Mouse (Mus musculus) ES-E14 (cell line): ENCODE measurements around the gene Sftpd. TPM values are rescaled to one million over a fixed set of nuclear protein-coding genes. Genes with fewer than 3 reads are reported as not detected.

Experiments used
- DNase-seq: peaks from one replicate; pipeline ENCODE4 v3.0.0-alpha.2; 2013; ENCODE audit warnings: low read depth, low spot score
- H3K27ac ChIP-seq: 2 replicates; pipeline ENCODE4 v1.5.1; 2012; ENCODE audit warnings: low read depth, mild to moderate bottlenecking, low read length, moderate library complexity, mixed read lengths; ENCODE audit not compliant: poor library complexity, insufficient read depth, severe bottlenecking
- H3K36me3 ChIP-seq: 2 replicates; pipeline ENCODE4 v1.6.1; 2012; ENCODE audit warnings: mild to moderate bottlenecking, low read length, moderate library complexity, mixed read lengths; ENCODE audit not compliant: control insufficient read depth, poor library complexity, insufficient read depth, severe bottlenecking
- H3K4me1 ChIP-seq, 2 experiments: fragments of 150-350 bp in 1 of 2; sonication (generic) in 1 of 2; 2 replicates each; pipeline ENCODE4 v1.6.1; 2012; ENCODE audit warnings: low read length in 2 of 2, mild to moderate bottlenecking in 1 of 2, mixed read lengths in 1 of 2; ENCODE audit not compliant: control insufficient read depth in 2 of 2, insufficient read depth in 2 of 2, poor library complexity in 1 of 2
- H3K4me3 ChIP-seq, 2 experiments: fragments of 150-350 bp in 1 of 2; sonication (generic) in 1 of 2; 2 replicates each; pipeline ENCODE4 v1.5.1; 2012; ENCODE audit warnings: low read length in 2 of 2, low read depth in 1 of 2, mild to moderate bottlenecking in 1 of 2, mixed read lengths in 1 of 2; ENCODE audit not compliant: insufficient read depth in 1 of 2, poor library complexity in 1 of 2, severe bottlenecking in 1 of 2
- H3K9ac ChIP-seq: 2 replicates; pipeline ENCODE4 v1.6.1; 2012; ENCODE audit warnings: low read depth, mild to moderate bottlenecking, low read length, mixed read lengths; ENCODE audit not compliant: poor library complexity, insufficient read depth, severe bottlenecking
- H3K9me3 ChIP-seq: fragments of 150-350 bp; sonication (generic); 2 replicates; pipeline ENCODE4 v1.6.1; 2012; ENCODE audit warnings: low read depth, mild to moderate bottlenecking, low read length; ENCODE audit not compliant: control insufficient read depth, insufficient read depth
- CHD2 ChIP-seq: IDR thresholded peaks from 2 replicates; pipeline ENCODE4 v1.6.1; 2014; ENCODE audit warnings: mild to moderate bottlenecking, low read depth, low read length, inconsistent platforms
- HCFC1 ChIP-seq: IDR thresholded peaks from 2 replicates; pipeline ENCODE4 v1.6.1; 2012; ENCODE audit warnings: low read length, inconsistent platforms, borderline replicate concordance; ENCODE audit not compliant: insufficient read depth
- MAFK ChIP-seq: IDR thresholded peaks from 2 replicates; pipeline ENCODE4 v1.6.1; 2014; ENCODE audit warnings: mild to moderate bottlenecking, low read depth, low read length, inconsistent platforms; ENCODE audit not compliant: insufficient read depth
- ZC3H11A ChIP-seq: IDR thresholded peaks from 2 replicates; pipeline ENCODE4 v1.6.1; 2012; ENCODE audit warnings: low read depth, mild to moderate bottlenecking, inconsistent platforms, low read length, borderline replicate concordance
- ZNF384 ChIP-seq: IDR thresholded peaks from 2 replicates; pipeline ENCODE4 v1.6.1; 2012; ENCODE audit warnings: low read depth, low read length, inconsistent platforms
- in situ Hi-C, 2 experiments: fragments of 600-800 bp; cut with MboI; formaldehyde crosslinking; loops; one replicate each; pipeline ENCODE4 v1.15.1; 2025; ENCODE audit warnings: low sequenced_read_pairs in 2 of 2, inconsistent platforms in 1 of 2; ENCODE audit not compliant: unreplicated experiment in 2 of 2
- total RNA-seq: library from RNA; depleted of rRNA; stranded (reverse); fragments of 300-350 nt; gene quantifications from 2 replicates; pipeline ENCODE4 v1.2.3, GENCODE M21; 2012

The Sftpd gene
- total RNA-seq, 1 experiment = 1.7 TPM

DNA sequence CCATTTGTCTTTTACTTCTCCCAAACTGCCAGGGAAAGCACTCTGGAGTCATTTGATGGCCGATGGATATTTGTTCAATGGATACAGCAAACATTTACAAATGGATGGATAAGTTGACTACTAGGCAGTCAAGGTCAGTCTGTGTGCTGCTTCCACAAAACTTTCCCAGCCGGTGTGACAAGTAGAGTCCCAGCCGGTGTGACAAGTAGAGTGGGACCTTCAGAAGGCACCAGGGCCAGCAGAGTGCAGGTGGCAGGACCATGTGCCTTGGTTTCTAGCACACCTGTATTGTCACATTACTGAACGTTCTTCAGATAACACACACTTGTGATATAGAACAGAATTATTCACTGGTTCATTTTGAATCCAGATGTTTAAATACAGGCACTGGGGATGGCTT lies 24.9 kb downstream of the Sftpd start:
- in situ Hi-C loops = no loop called here
- Histone ChIP-seq H3K9ac (no peak overlapping the region), H3K4me3 (no peak overlapping the region), H3K4me1 (no peaks in the 10 kb centered on the region), H3K36me3 (no peaks in the 10 kb centered on the region), H3K27ac (no peak overlapping the region), H3K9me3 (no peaks in the 10 kb centered on the region)
- no peak for DNase-seq
- TF ChIP-seq ZNF384 (no peak), HCFC1 (no peak), MAFK (no peak), CHD2 (no peak), ZC3H11A (no peak)

DNA sequence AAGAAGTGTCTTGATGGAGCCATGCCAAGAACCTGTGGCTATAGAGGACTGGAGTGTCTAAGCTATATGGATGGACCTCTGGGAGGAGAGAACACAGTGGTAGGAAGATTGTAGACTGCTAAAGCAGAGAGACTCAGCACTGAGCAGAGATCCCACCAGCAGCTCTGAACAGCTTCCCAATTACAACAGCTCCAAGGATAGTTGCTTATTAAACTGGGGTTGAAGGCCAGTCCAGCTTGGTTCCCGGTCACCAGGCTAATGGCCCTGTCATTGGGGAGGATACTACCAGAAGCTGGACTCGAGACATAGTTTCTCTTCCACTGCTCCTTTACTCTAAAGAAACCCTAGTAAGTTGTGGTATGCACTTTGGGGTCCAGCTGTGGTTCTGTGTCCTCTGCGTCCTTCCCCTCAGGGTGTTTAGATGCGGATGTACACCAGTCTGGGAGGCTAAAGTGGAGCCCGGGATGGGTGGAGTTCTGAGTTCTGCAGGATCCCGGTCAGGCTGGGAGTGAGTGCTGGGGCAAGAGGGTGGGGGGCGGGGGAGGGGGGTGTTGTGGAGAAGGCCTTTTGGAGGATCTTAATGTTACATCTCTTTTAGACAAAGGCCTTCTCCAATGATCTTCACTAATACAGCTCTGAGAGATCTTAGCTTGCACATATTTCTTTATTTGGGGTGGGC lies 33.6 kb downstream of the Sftpd start, which contains the start of gene Mbl1:
TSS of gene Mbl1 (plus strand) at position 239 of the 679 bp plus-strand sequence.
- Histone ChIP-seq H3K4me3 (no peak within 1 kb of the TSS), H3K4me1 (no peaks in the 10 kb centered on the region), H3K27ac (no peak within 1 kb of the TSS), H3K36me3 (no peaks in the 10 kb centered on the region), H3K9me3 (no peaks in the 10 kb centered on the region), H3K9ac (no peak within 1 kb of the TSS)
- in situ Hi-C loops = no loop called here
- no peak for DNase-seq
- TF ChIP-seq HCFC1 (no peak), ZC3H11A (no peak), MAFK (no peak), CHD2 (no peak), ZNF384 (no peak)

DNA sequence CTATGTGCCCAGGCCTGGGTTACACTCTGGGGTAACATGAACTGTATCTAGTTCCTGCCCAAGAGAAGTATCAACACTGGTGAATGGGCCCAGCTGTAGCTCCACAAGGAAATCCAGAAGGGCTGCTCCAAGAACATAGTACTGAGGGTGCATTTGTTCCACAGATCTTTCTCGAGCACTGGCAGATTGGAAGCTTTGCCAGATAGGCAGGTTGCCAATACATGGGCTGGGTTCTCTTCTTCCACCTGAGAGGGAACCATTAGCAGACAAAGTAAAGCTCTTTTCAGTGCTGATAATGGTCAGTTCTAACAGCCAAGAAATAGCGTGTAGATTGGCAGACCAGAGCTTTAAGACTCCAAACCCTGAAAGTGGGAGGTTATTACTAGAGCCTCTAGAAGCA lies 37.6 kb downstream of the Sftpd start:
- H3K4me1 ChIP-seq = no peaks in the 10 kb centered on the region
- no peak for TF ChIP-seq ZNF384
- TF ChIP-seq CHD2 = no peak
- no peak for TF ChIP-seq ZC3H11A
- no peak for TF ChIP-seq MAFK
- no peak for TF ChIP-seq HCFC1
- no peaks in the 10 kb centered on the region for H3K36me3 ChIP-seq
- no peak overlapping the region for H3K4me3 ChIP-seq
- in situ Hi-C loops = no loop called here
- H3K9me3 ChIP-seq = no peaks in the 10 kb centered on the region
- no peak overlapping the region for H3K27ac ChIP-seq
- H3K9ac ChIP-seq = no peak overlapping the region
- no peak for DNase-seq

DNA sequence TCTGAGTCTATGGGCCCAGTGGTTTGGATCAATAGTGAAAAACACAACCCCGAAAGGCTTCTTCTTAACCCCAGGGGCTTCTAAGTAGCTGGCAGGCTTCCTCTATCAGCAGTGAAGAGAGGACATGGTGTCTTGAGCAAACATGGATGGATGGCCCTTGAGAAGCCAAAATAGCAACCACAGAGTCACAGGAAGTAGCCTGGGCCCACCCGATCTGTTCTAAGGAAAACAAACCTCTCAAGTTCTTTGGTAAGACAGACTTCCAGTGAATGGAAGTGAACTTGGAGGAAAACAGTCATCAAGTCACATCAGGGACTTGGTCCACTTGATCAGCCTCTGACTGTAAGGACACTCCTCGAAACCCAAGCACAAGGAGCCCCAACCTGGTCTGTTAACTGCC lies 38.0 kb downstream of the Sftpd start:
- H3K4me1 ChIP-seq = no peaks in the 10 kb centered on the region
- H3K9me3 ChIP-seq = no peaks in the 10 kb centered on the region
- no peak for DNase-seq
- no peak overlapping the region for H3K9ac ChIP-seq
- no peak for TF ChIP-seq ZC3H11A
- TF ChIP-seq ZNF384 = no peak
- TF ChIP-seq CHD2 = no peak
- no peak for TF ChIP-seq HCFC1
- no peak for TF ChIP-seq MAFK
- H3K4me3 ChIP-seq = no peak overlapping the region
- in situ Hi-C loops = no loop called here
- no peak overlapping the region for H3K27ac ChIP-seq
- H3K36me3 ChIP-seq = no peaks in the 10 kb centered on the region

DNA sequence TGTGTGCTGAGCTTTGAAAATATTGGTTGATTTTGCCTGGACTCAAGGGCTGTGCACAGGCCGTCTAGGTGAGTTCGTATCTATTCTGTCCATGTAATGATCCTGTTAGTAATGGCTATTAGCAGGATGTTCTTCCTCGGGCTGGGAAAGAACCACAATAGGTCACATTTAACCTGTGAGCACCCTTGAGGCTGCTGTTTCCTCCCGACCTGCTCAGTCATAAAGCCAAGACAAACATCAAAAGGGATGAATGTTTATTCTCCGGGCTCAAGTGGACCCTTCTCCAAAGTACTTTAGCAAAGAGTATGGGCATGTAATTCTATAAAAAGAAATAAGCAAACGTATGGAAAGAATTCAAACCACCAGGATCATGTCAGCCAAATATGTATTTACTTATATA lies 38.9 kb downstream of the Sftpd start:
- in situ Hi-C loops = no loop called here

More for the DNA sequence above, 38.9 kb downstream of the Sftpd start:
- Histone ChIP-seq H3K36me3 (no peaks in the 10 kb centered on the region), H3K27ac (no peak overlapping the region), H3K9me3 (no peaks in the 10 kb centered on the region), H3K4me1 (no peaks in the 10 kb centered on the region), H3K9ac (no peak overlapping the region), H3K4me3 (no peak overlapping the region)
- no peak for DNase-seq
- no peak for TF ChIP-seq CHD2
- no peak for TF ChIP-seq MAFK
- TF ChIP-seq HCFC1 = no peak
- TF ChIP-seq ZNF384 = no peak
- no peak for TF ChIP-seq ZC3H11A
